Mouse (Mus musculus) kidney, adult 2 months (tissue): ENCODE results near the gene Fnbp1l. TPM values are rescaled to one million over a fixed set of nuclear protein-coding genes. Genes with fewer than 3 reads are reported as not detected.

Experiments
- DNase-seq: peaks from one replicate; pipeline ENCODE4 v3.0.0; 2021
- H3K27ac ChIP-seq: fragments of 200-500 bp; 2 replicates; pipeline ENCODE4 v1.5.1; 2012; ENCODE audit warnings: low read depth, low read length, control low read depth, inconsistent platforms; ENCODE audit not compliant: insufficient read depth
- H3K27me3 ChIP-seq: fragments of 200-500 bp; replicated peaks from 2 replicates; pipeline ENCODE4 v1.6.1; 2012; ENCODE audit warnings: mild to moderate bottlenecking, moderate library complexity, low read length, inconsistent platforms; ENCODE audit not compliant: control insufficient read depth, insufficient read depth
- H3K36me3 ChIP-seq: fragments of 200-500 bp; 2 replicates; pipeline ENCODE4 v1.6.1; 2012; ENCODE audit warnings: mild to moderate bottlenecking, moderate library complexity, low read length, inconsistent platforms; ENCODE audit not compliant: control insufficient read depth, insufficient read depth
- H3K4me1 ChIP-seq: fragments of 200-500 bp; 2 replicates; pipeline ENCODE4 v1.6.1; 2011; ENCODE audit warnings: low read length; ENCODE audit not compliant: control insufficient read depth, insufficient read depth
- H3K4me3 ChIP-seq: fragments of 200-500 bp; 2 replicates; pipeline ENCODE4 v1.5.1; 2011; ENCODE audit warnings: mild to moderate bottlenecking, low read depth, low read length, control low read depth; ENCODE audit not compliant: insufficient read depth
- CTCF ChIP-seq: fragments of 200-500 bp; conservative IDR thresholded peaks from 2 replicates; pipeline ENCODE4 v1.5.1; 2011; ENCODE audit warnings: low read depth, mild to moderate bottlenecking, control low read depth, low read length, moderate library complexity, mixed read lengths; ENCODE audit not compliant: insufficient read depth, insufficient read length
- POLR2A ChIP-seq: fragments of 200-500 bp; IDR thresholded peaks from one replicate; pipeline ENCODE4 v1.6.1; 2011; ENCODE audit warnings: low read depth, low read length, control low read depth
- WGBS: fragments of 180-500 bp; shearing (Covaris S2); methylation state at CpG from one replicate; pipeline ENCODE4 v1.1.7; 2018; 5-methylcytosine and 5-hydroxymethylcytosine counted together
- polyA plus RNA-seq: library from polyadenylated mRNA; depleted of rRNA; stranded (reverse); fragments of >200 nt; gene quantifications from 2 replicates; pipeline ENCODE4 v1.2.3, GENCODE M21; 2012

Fnbp1l gene
- polyA plus RNA-seq, 1 experiment, result 23.0 TPM

- Histone ChIP-seq H3K27me3 (no peaks in the 10 kb centered on the region), H3K36me3 (peaks cover 3% of the 10 kb centered on the region; the same call in 1 of the 2 replicates), H3K4me3 (no peak overlapping the region), H3K4me1 (peaks cover 4% of the 10 kb centered on the region; the same call in 1 of the 2 replicates), H3K27ac (no peak overlapping the region)
- no peak for TF ChIP-seq POLR2A
- TF ChIP-seq CTCF, result no peak
- DNase-seq, result no peak
Measured at GRCm38 (mm10) chr3:122577360-122577759, 42.2 kb downstream of the Fnbp1l start.

DNA sequence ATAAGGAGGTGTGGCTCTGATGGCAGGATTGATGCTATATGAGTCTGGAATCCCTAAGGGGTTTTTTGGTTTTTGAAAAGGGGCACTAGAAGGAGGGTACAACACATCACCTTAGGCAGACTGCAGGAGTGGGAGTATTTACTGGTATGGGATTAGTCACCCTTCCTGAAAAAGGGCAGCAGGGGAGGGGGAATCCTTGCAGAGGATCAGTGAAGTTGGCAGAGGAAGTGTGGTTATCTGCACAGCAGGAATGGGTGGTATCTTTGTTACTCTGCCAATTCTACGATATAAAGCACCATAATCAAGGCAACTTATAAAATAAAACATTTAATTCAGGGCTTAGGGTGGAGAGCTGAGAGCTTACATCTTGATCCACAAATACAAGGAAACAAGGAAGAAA lies 44.6 kb downstream of the Fnbp1l start:
- WGBS, result 77% methylated on average over 1 of the region's 1 CpGs
- Histone ChIP-seq H3K4me1 (peaks cover 4% of the 10 kb centered on the region; the same call in 1 of the 2 replicates), H3K4me3 (no peak overlapping the region), H3K27me3 (no peaks in the 10 kb centered on the region), H3K27ac (no peak overlapping the region), H3K36me3 (peaks cover 3% of the 10 kb centered on the region; the same call in 1 of the 2 replicates)
- no peak for TF ChIP-seq POLR2A
- no peak for TF ChIP-seq CTCF
- DNase-seq, result no peak

DNA sequence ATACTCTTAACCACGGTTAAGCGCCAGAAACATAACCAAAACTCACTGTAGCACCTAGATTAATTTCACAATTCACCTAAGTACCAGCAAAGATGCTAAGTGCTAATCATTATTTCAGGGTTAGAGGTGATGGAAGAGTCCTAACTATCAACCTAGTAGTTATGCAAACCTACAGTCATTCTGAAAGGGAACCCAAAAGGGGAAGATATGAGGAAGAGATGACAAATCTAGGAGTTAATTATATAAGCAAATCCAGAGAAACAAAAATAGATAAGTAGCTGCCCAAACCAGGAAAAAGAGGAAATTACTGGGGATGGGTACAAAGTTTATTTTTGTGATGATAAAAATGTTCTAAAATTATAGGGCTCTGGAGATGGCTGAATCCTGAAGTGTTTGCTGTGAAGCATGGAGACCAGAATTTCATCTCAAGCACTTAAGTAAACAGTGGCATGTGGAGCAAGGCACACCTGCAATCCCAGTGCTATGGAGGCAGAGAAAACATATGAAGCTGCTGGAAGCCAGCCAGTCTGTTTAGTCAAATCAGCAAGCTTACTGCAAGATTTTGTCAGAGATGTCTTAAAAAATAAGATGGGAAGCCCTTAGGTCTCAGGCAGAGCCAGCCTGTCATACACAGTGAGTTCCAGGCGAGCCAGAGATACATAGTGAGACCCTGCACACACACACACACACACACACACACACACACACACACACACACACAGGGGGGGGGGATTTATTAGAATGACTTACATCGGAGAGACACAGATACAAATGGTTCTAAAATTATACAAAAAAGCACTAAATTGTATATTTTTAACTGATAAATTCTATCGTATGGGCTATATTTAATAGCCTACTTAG lies 45.9 kb downstream of the Fnbp1l start:
- TF ChIP-seq POLR2A, result no peak
- TF ChIP-seq CTCF, result no peak
- Histone ChIP-seq H3K4me3 (no peak overlapping the region), H3K27me3 (no peaks in the 10 kb centered on the region), H3K36me3 (peaks cover 3% of the 10 kb centered on the region; the same call in 1 of the 2 replicates), H3K4me1 (peaks cover 4% of the 10 kb centered on the region; the same call in 1 of the 2 replicates), H3K27ac (no peak overlapping the region)
- WGBS, result 96% methylated on average over 5 of the region's 5 CpGs
- DNase-seq, result no peak

DNA sequence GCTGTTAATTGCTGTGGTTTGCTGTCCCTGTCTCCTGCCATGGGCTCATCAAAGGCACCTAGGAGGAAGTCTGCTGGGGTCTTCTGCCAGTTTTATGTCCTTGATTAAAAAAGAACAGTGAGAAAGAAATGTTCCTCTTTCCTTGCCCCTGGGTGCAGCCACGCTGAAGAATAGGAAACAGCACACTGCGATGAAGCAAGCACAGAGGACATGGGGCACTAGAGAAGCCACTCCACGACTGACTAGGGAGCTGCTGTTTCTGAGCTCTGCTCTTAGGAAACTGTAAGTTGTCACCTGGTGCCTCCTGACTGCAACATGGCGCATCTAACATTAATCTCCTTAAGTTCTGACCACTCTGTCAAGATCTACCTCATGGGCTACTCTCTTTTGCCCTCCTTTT lies 53.0 kb downstream of the Fnbp1l start:
- DNase-seq, result no peak
- H3K36me3 ChIP-seq, result no peaks in the 10 kb centered on the region
- 57% methylated on average over 4 of the region's 4 CpGs for WGBS
- no peak overlapping the region for H3K4me3 ChIP-seq
- TF ChIP-seq CTCF, result no peak
- no peak for TF ChIP-seq POLR2A
- H3K4me1 ChIP-seq, result no peaks in the 10 kb centered on the region
- no peaks in the 10 kb centered on the region for H3K27me3 ChIP-seq
- no peak overlapping the region for H3K27ac ChIP-seq

GRCm38 (mm10) chr3:122566112-122566511 lies 53.4 kb downstream of the Fnbp1l start:
- TF ChIP-seq POLR2A, result no peak
- TF ChIP-seq CTCF, result no peak
- DNase-seq, result no peak

DNA sequence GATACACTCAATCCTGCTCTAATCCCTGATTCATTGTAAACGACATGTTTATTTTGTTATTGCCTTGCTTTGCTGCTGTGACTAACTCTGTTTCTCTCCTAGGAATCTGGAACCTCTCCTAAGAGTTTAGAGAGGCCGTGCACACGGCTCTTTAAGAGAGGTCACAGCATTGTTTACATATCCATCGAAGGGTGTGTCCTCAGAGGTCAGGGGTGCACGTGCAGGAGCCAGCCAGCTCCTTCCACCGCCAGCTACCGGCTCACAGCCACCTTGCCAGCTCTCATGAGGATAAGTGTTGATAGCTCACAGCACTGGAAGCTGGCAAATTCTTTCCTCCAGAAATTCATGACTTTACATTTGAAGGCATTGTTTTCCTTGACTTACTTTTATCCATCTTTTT lies 54.2 kb downstream of the Fnbp1l start:
- no peak for DNase-seq

More at GRCm38 (mm10) chr3:122566112-122566511, 53.4 kb downstream of the Fnbp1l start:
- H3K36me3 ChIP-seq, result no peaks in the 10 kb centered on the region
- no peak overlapping the region for H3K27ac ChIP-seq
- WGBS, result 76% methylated on average over 3 of the region's 3 CpGs
- H3K4me1 ChIP-seq, result no peaks in the 10 kb centered on the region
- no peak overlapping the region for H3K4me3 ChIP-seq
- H3K27me3 ChIP-seq, result no peaks in the 10 kb centered on the region

DNA sequence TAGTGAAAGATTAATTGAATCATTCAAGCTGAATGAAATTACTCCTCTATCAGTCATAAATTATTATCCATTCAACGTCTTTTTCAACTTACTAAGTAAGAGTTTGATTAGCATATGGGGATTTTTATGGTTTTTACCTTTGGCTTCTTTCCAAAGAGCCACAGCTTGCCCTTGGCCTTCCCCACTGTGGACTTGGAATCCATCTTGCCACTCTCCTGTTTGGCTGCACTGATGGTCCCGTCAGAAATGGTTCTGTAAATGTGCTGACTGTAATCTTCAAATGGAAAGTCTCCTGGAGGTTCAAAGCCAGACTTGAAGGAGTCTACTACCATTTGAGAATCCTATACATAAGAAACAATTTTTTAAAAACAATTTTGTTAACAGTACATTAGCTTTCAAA lies 61.7 kb downstream of the Fnbp1l start:
- DNase-seq, result no peak
- 28% methylated on average over 2 of the region's 2 CpGs for WGBS
- Histone ChIP-seq H3K27me3 (no peaks in the 10 kb centered on the region), H3K4me3 (no peak overlapping the region), H3K4me1 (no peaks in the 10 kb centered on the region; the same call in 1 of the 2 replicates), H3K27ac (no peak overlapping the region), H3K36me3 (no peaks in the 10 kb centered on the region; the same call in 1 of the 2 replicates)
- TF ChIP-seq CTCF (no peak), POLR2A (no peak)

More for the DNA sequence above, 54.2 kb downstream of the Fnbp1l start:
- no peaks in the 10 kb centered on the region for H3K4me1 ChIP-seq
- H3K27me3 ChIP-seq, result no peaks in the 10 kb centered on the region
- H3K27ac ChIP-seq, result no peak overlapping the region
- 23% methylated on average over 7 of the region's 7 CpGs for WGBS
- H3K36me3 ChIP-seq, result no peaks in the 10 kb centered on the region; the same call in 1 of the 2 replicates
- TF ChIP-seq POLR2A (no peak), CTCF (no peak)
- no peak overlapping the region for H3K4me3 ChIP-seq
